Comparison of ENCODE assay signal across 8 mouse cellular contexts in genomic region chr3:146404311-146405201, GRCm38 (mm10). TPM values are rescaled to one million over a fixed set of nuclear protein-coding genes. Genes with fewer than 3 reads are reported as not detected.
A peak's percentile ranks its signal among the peaks of the same experiment; 100 is the strongest.
DNase-seq lines count a peak whose midpoint lies in the region; ATAC-seq and TF ChIP-seq lines count a peak whose summit lies in the region.

Ssx2ip (plus strand) TSS chr3:146404642.

- TF ChIP-seq POLR2A in cortical plate, adult 2 months (IDR thresholded peaks at IDR 0.05; ENCODE audit: extremely low read depth, insufficient read depth, low read length): no peak; the same call in 1 of the 2 replicates

- peak within 1 kb of the TSS; percentile 91 for H3K4me3 ChIP-seq in cortical plate, adult 2 months (ENCODE audit: insufficient read depth, low read length)

- H3K4me1 ChIP-seq in cortical plate, adult 2 months (ENCODE audit: control insufficient read depth, insufficient read depth, low read length): peaks cover 9% of the 10 kb centered on the region

- peak within 1 kb of the TSS; percentile 95 for H3K27ac ChIP-seq in cortical plate, adult 2 months (ENCODE audit: insufficient read depth, low read length)

- TF ChIP-seq CTCF in cortical plate, adult 2 months (IDR thresholded peaks at IDR 0.05; ENCODE audit: extremely low read depth, insufficient read depth, low read length): no peak

- ATAC-seq in megakaryocyte, adult 5-6 weeks (ENCODE audit: poor library complexity, severe bottlenecking): peak; percentile 96

- DNase-seq in adipocyte (ENCODE audit: low spot score): peak; percentile 86
- peak; percentile 89 to 93 for DNase-seq in gastrocnemius, adult 8-10 months (ENCODE audit: low spot score in 2 of 2)
- DNase-seq in hindlimb bud, embryonic 11.5 days (ENCODE audit: extremely low spot score, low read depth, low spot score): peak; percentile 71
- peak; percentile 93 to 97 for DNase-seq in left cerebral cortex, adult 8-10 months (ENCODE audit: low spot score in 2 of 2)
- DNase-seq in right cerebral cortex, adult 18-20 months: peak; percentile 97
- DNase-seq in urinary bladder, adult 2 months (ENCODE audit: low spot score): peak; percentile 100

RNA-seq across cellular contexts. Expression of gene Ssx2ip, which starts in this region (rescaled TPM):
- 40.7 and 41.8 TPM in 2 replicates for polyA plus RNA-seq in cortical plate, adult 2 months (2012; rRNA removed)
- 10 to 100 TPM; 22.3 to 43.6 (median 33.4) TPM for total RNA-seq in gastrocnemius, adult 8-10 months (2022)
- total RNA-seq in left cerebral cortex, adult 8-10 months (2022): 10 to 100 TPM; 81.7 to 96.1 (median 89.0) TPM
- 6.6 and 9.1 TPM in 2 replicates for total RNA-seq in megakaryocyte, adult 5-6 weeks (2015)
- total RNA-seq in megakaryocyte, adult 5-6 weeks (2017): 12.8 and 15.1 TPM in 2 replicates
- 10.9 and 13.8 TPM in 2 replicates for polyA plus RNA-seq in urinary bladder, adult 2 months (2012; rRNA removed)

Comparison
In these comparisons a context has a peak if more than half of its experiments do, and no peak if none do; other contexts are left out.
1. Peak in every context shown above with its lines: DNase-seq, ATAC-seq, H3K4me3 ChIP-seq and H3K27ac ChIP-seq.